Comparison of ENCODE assay signal across 8 mouse cellular contexts in genomic region chr3:87970184-87970938, GRCm38 (mm10). TPM values are rescaled to one million over a fixed set of nuclear protein-coding genes. Genes with fewer than 3 reads are reported as not detected.
A peak's percentile ranks its signal among the peaks of the same experiment; 100 is the strongest.
DNase-seq lines count a peak whose midpoint lies in the region; ATAC-seq lines count a peak whose summit lies in the region.

No protein-coding gene starts in this region.

- WGBS in embryonic facial prominence, embryonic 13.5 days, result under 1% methylated on average over 21 of the region's 21 CpGs
- WGBS in hindbrain, embryonic 10.5 days, result under 1% methylated on average over 21 of the region's 21 CpGs
- under 1% methylated on average over 21 of the region's 21 CpGs for WGBS in stomach, embryonic 16.5 days

- peak; percentile 57 for DNase-seq in layer of hippocampus, adult 11-12 months (ENCODE audit: low spot score)
- no peak for DNase-seq in layer of hippocampus, adult 9-11 months
- peak; percentile 59 for DNase-seq in T-cell, adult 2 months (ENCODE audit: low spot score)
- DNase-seq in hindbrain, embryonic 10.5 days (ENCODE audit: low spot score), result peak; percentile 80
- DNase-seq in layer of hippocampus, postnatal 14 days (ENCODE audit: low spot score in 2 of 2), result peak; percentile 48 to 58

- H3K4me2 ChIP-seq in embryonic facial prominence, embryonic 13.5 days, result peak overlapping the region; percentile 96
- H3K4me2 ChIP-seq in stomach, embryonic 16.5 days (ENCODE audit: low read depth, low read length), result peak overlapping the region; percentile 92

- peak overlapping the region; percentile 51 for H3K4me3 ChIP-seq in embryonic facial prominence, embryonic 13.5 days
- peak overlapping the region; percentile 87 for H3K4me3 ChIP-seq in hindbrain, embryonic 10.5 days
- H3K4me3 ChIP-seq in stomach, embryonic 16.5 days (replicated peaks; ENCODE audit: low read length), result peak overlapping the region; percentile 63

- peak overlapping the region; percentile 7; the same call in 1 of the 2 replicates for H3K9ac ChIP-seq in embryonic facial prominence, embryonic 13.5 days
- H3K9ac ChIP-seq in stomach, embryonic 16.5 days (ENCODE audit: low read length), result peak overlapping the region; percentile 81

- no peak overlapping the region; the same call in 1 of the 2 replicates for H3K27ac ChIP-seq in embryonic facial prominence, embryonic 13.5 days
- peak overlapping the region; percentile 95 for H3K27ac ChIP-seq in hindbrain, embryonic 10.5 days
- peak overlapping the region; percentile 64 for H3K27ac ChIP-seq in stomach, embryonic 16.5 days (ENCODE audit: low read length)

- no peaks in the 10 kb centered on the region for H3K9me3 ChIP-seq in embryonic facial prominence, embryonic 13.5 days
- no peaks in the 10 kb centered on the region for H3K9me3 ChIP-seq in hindbrain, embryonic 10.5 days
- no peaks in the 10 kb centered on the region for H3K9me3 ChIP-seq in stomach, embryonic 16.5 days (replicated peaks; ENCODE audit: control insufficient read depth, low read length)

- no peaks in the 10 kb centered on the region for H3K36me3 ChIP-seq in embryonic facial prominence, embryonic 13.5 days
- H3K36me3 ChIP-seq in hindbrain, embryonic 10.5 days, result peaks cover 22% of the 10 kb centered on the region
- H3K36me3 ChIP-seq in stomach, embryonic 16.5 days (ENCODE audit: control insufficient read depth, insufficient read depth, low read length), result no peaks in the 10 kb centered on the region

- ATAC-seq in embryonic facial prominence, embryonic 13.5 days (ENCODE audit: insufficient number of reproducible peaks, insufficient read depth, low FRiP score, low TSS enrichment, low read depth), result no peak
- peak; percentile 62 for ATAC-seq in megakaryocyte-erythroid progenitor cell, adult 5-6 weeks (replicated peaks; ENCODE audit: low FRiP score, low TSS enrichment, poor library complexity, severe bottlenecking)
- 0 out of 2 replicates have a peak, but pooled peaks have one; percentile 2 for ATAC-seq in stomach, embryonic 16.5 days (ENCODE audit: insufficient read depth, low FRiP score)

- H3K27me3 ChIP-seq in embryonic facial prominence, embryonic 13.5 days, result peaks cover 36% of the 10 kb centered on the region
- H3K27me3 ChIP-seq in hindbrain, embryonic 10.5 days (ENCODE audit: insufficient read depth, poor library complexity, severe bottlenecking), result peaks cover 5% of the 10 kb centered on the region; the same call in 1 of the 2 replicates
- H3K27me3 ChIP-seq in stomach, embryonic 16.5 days (ENCODE audit: control insufficient read depth, insufficient read depth, low read length), result peaks cover 20% of the 10 kb centered on the region

- peaks cover 46% of the 10 kb centered on the region for H3K4me1 ChIP-seq in embryonic facial prominence, embryonic 13.5 days
- H3K4me1 ChIP-seq in hindbrain, embryonic 10.5 days (replicated peaks), result peaks cover 58% of the 10 kb centered on the region
- H3K4me1 ChIP-seq in stomach, embryonic 16.5 days (ENCODE audit: control insufficient read depth, insufficient read depth, low read length), result peaks cover 43% of the 10 kb centered on the region

RNA-seq across cellular contexts. Expression of gene Nes, which starts 0.5 kb away (rescaled TPM):
- 13.8 and 17.7 TPM in 2 replicates for polyA plus RNA-seq in embryonic facial prominence, embryonic 13.5 days (2015; fragmentation: Nextera tagmentation; extraction: Ambion mirVana)
- polyA plus RNA-seq in hindbrain, embryonic 10.5 days (2016; fragmentation: Nextera tagmentation; extraction: Ambion mirVana), result 109 and 143 TPM in 2 replicates
- total RNA-seq in layer of hippocampus, postnatal 14 days (2021), result 10 to 100 TPM in 1 of 2 experiments, 1 to 10 TPM in 1; 9.0 to 11.0 TPM
- not detected in 2 replicates for total RNA-seq in megakaryocyte-erythroid progenitor cell, adult 5-6 weeks (2014; fragmentation: Nextera tagmentation)
- 0.84 TPM in 1 of 2 replicates, not detected in the other for total RNA-seq in megakaryocyte-erythroid progenitor cell, adult 5-6 weeks (2017)
- polyA plus RNA-seq in stomach, embryonic 16.5 days (2015; fragmentation: Nextera tagmentation; extraction: Ambion mirVana), result 7.7 and 10.2 TPM in 2 replicates

RNA-seq across cellular contexts. Expression of gene Crabp2, which starts 21.9 kb away (rescaled TPM):
- polyA plus RNA-seq in embryonic facial prominence, embryonic 13.5 days (2015; fragmentation: Nextera tagmentation; extraction: Ambion mirVana), result 345 and 370 TPM in 2 replicates
- 956 and 1,072 TPM in 2 replicates for polyA plus RNA-seq in hindbrain, embryonic 10.5 days (2016; fragmentation: Nextera tagmentation; extraction: Ambion mirVana)
- 1 to 10 TPM; 2.0 to 2.2 TPM for total RNA-seq in layer of hippocampus, postnatal 14 days (2021)
- 2.8 TPM in 1 of 2 replicates, not detected in the other for total RNA-seq in megakaryocyte-erythroid progenitor cell, adult 5-6 weeks (2014; fragmentation: Nextera tagmentation)
- total RNA-seq in megakaryocyte-erythroid progenitor cell, adult 5-6 weeks (2017), result 1.2 TPM in 1 of 2 replicates, not detected in the other
- polyA plus RNA-seq in stomach, embryonic 16.5 days (2015; fragmentation: Nextera tagmentation; extraction: Ambion mirVana), result 29.4 and 43.3 TPM in 2 replicates

RNA-seq across cellular contexts. Expression of gene Bcan, which starts 29.7 kb away (rescaled TPM):
- polyA plus RNA-seq in embryonic facial prominence, embryonic 13.5 days (2015; fragmentation: Nextera tagmentation; extraction: Ambion mirVana), result 0.39 and 0.53 TPM in 2 replicates
- 0.91 and 0.95 TPM in 2 replicates for polyA plus RNA-seq in hindbrain, embryonic 10.5 days (2016; fragmentation: Nextera tagmentation; extraction: Ambion mirVana)
- total RNA-seq in layer of hippocampus, postnatal 14 days (2021), result 100 to 1,000 TPM; 421 to 446 TPM
- not detected in 2 replicates for total RNA-seq in megakaryocyte-erythroid progenitor cell, adult 5-6 weeks (2014; fragmentation: Nextera tagmentation)
- not detected in 2 replicates for total RNA-seq in megakaryocyte-erythroid progenitor cell, adult 5-6 weeks (2017)
- 0.34 and 0.52 TPM in 2 replicates for polyA plus RNA-seq in stomach, embryonic 16.5 days (2015; fragmentation: Nextera tagmentation; extraction: Ambion mirVana)

RNA-seq across cellular contexts. Expression of gene Rrnad1, which starts 39.8 kb away (rescaled TPM):
- polyA plus RNA-seq in embryonic facial prominence, embryonic 13.5 days (2015; fragmentation: Nextera tagmentation; extraction: Ambion mirVana), result 21.1 and 25.2 TPM in 2 replicates
- 18.9 and 20.9 TPM in 2 replicates for polyA plus RNA-seq in hindbrain, embryonic 10.5 days (2016; fragmentation: Nextera tagmentation; extraction: Ambion mirVana)
- total RNA-seq in layer of hippocampus, postnatal 14 days (2021), result 10 to 100 TPM; 19.0 to 22.8 TPM
- total RNA-seq in megakaryocyte-erythroid progenitor cell, adult 5-6 weeks (2014; fragmentation: Nextera tagmentation), result 26.9 and 34.3 TPM in 2 replicates
- total RNA-seq in megakaryocyte-erythroid progenitor cell, adult 5-6 weeks (2017), result 4.1 and 10.0 TPM in 2 replicates
- 19.8 and 20.3 TPM in 2 replicates for polyA plus RNA-seq in stomach, embryonic 16.5 days (2015; fragmentation: Nextera tagmentation; extraction: Ambion mirVana)

RNA-seq across cellular contexts. Expression of gene Isg20l2, which starts 40.2 kb away (rescaled TPM):
- polyA plus RNA-seq in embryonic facial prominence, embryonic 13.5 days (2015; fragmentation: Nextera tagmentation; extraction: Ambion mirVana), result 69.0 and 74.3 TPM in 2 replicates
- polyA plus RNA-seq in hindbrain, embryonic 10.5 days (2016; fragmentation: Nextera tagmentation; extraction: Ambion mirVana), result 73.3 and 75.7 TPM in 2 replicates
- 10 to 100 TPM; 15.0 to 16.4 TPM for total RNA-seq in layer of hippocampus, postnatal 14 days (2021)
- total RNA-seq in megakaryocyte-erythroid progenitor cell, adult 5-6 weeks (2014; fragmentation: Nextera tagmentation), result 65.1 and 78.0 TPM in 2 replicates
- total RNA-seq in megakaryocyte-erythroid progenitor cell, adult 5-6 weeks (2017), result 60.4 and 61.7 TPM in 2 replicates
- polyA plus RNA-seq in stomach, embryonic 16.5 days (2015; fragmentation: Nextera tagmentation; extraction: Ambion mirVana), result 40.8 and 41.5 TPM in 2 replicates
